Mouse (Mus musculus) midbrain, embryonic 12.5 days (tissue): ENCODE data around the gene BC107364. TPM values are rescaled to one million over a fixed set of nuclear protein-coding genes. Genes with fewer than 3 reads are reported as not detected.
"Not testable (repeated sequence)": the region's sequence is repeated elsewhere in the genome, so short reads cannot be mapped to it uniquely, and the experiment has no call there.

Experiments
- ATAC-seq: fragments of 200-750 bp; cut with Nextera tagmentation; 2 replicates; pipeline ENCODE4 v1.8.0; 2017; ENCODE audit warnings: low read depth, moderate TSS enrichment, moderate library complexity; ENCODE audit not compliant: low FRiP score
- H3K27ac ChIP-seq: fragments of 300-500 bp; sonication (generic); replicated peaks from 2 replicates; pipeline ENCODE4 v1.5.1; 2016; ENCODE audit warnings: mild to moderate bottlenecking
- H3K27me3 ChIP-seq: fragments of 300-500 bp; sonication (generic); 2 replicates; pipeline ENCODE4 v1.6.1; 2016; ENCODE audit warnings: mild to moderate bottlenecking
- H3K36me3 ChIP-seq: fragments of 300-500 bp; sonication (generic); 2 replicates; pipeline ENCODE4 v1.6.1; 2016
- H3K4me1 ChIP-seq: fragments of 300-500 bp; sonication (generic); 2 replicates; pipeline ENCODE4 v1.6.1; 2016
- H3K4me2 ChIP-seq: fragments of 300-500 bp; sonication (generic); replicated peaks from 2 replicates; pipeline ENCODE4 v1.6.1; 2016; ENCODE audit warnings: mild to moderate bottlenecking, moderate library complexity
- H3K4me3 ChIP-seq: fragments of 300-500 bp; sonication (generic); 2 replicates; pipeline ENCODE4 v1.5.1; 2016; ENCODE audit warnings: mild to moderate bottlenecking
- H3K9ac ChIP-seq: fragments of 300-500 bp; sonication (generic); replicated peaks from 2 replicates; pipeline ENCODE4 v1.6.1; 2016; ENCODE audit warnings: mild to moderate bottlenecking, moderate library complexity
- H3K9me3 ChIP-seq: fragments of 300-500 bp; sonication (generic); 2 replicates; pipeline ENCODE4 v1.6.1; 2016; ENCODE audit warnings: mild to moderate bottlenecking
- WGBS: fragments of 180-500 bp; shearing (Covaris S2); methylation state at CpG from one replicate; pipeline ENCODE4 v1.1.7; 2016; 5-methylcytosine and 5-hydroxymethylcytosine counted together
- polyA plus RNA-seq: library from polyadenylated mRNA; unstranded; fragments of >200 nt; fragmentation: Nextera tagmentation; extraction: Ambion mirVana; gene quantifications from 2 replicates; pipeline ENCODE4 v1.2.1, GENCODE M21; 2016

Gene BC107364
- polyA plus RNA-seq, 1 experiment from 2014 or later = not detected

- ATAC-seq = no peak
- no peaks in the 10 kb centered on the region for H3K9me3 ChIP-seq
- no peak overlapping the region for H3K9ac ChIP-seq
- peaks cover 10% of the 10 kb centered on the region for H3K27me3 ChIP-seq
- H3K4me2 ChIP-seq = no peak overlapping the region
- H3K4me3 ChIP-seq = no peak overlapping the region
- WGBS = 91% methylated on average over 6 of the region's 6 CpGs
- 0 out of 2 replicates have a peak, but pooled peaks cover 4% of the 10 kb centered on the region for H3K4me1 ChIP-seq
- no peak overlapping the region for H3K27ac ChIP-seq
- H3K36me3 ChIP-seq = no peaks in the 10 kb centered on the region
These were observed 35.5 kb downstream of the BC107364 start for GRCm38 (mm10) chr3:96416595-96416994.

GRCm38 (mm10) chr3:96416056-96416455, 36.0 kb downstream of the BC107364 start:
- 87% methylated on average over 2 of the region's 2 CpGs for WGBS
- Histone ChIP-seq H3K27me3 (peaks cover 15% of the 10 kb centered on the region), H3K9me3 (no peaks in the 10 kb centered on the region), H3K36me3 (no peaks in the 10 kb centered on the region), H3K4me2 (no peak overlapping the region), H3K4me3 (no peak overlapping the region), H3K9ac (no peak overlapping the region), H3K27ac (no peak overlapping the region), H3K4me1 (0 out of 2 replicates have a peak, but pooled peaks cover 4% of the 10 kb centered on the region)
- no peak for ATAC-seq

GRCm38 (mm10) chr3:96414951-96415327, 37.2 kb downstream of the BC107364 start:
- 0 out of 2 replicates have a peak, but pooled peaks cover 4% of the 10 kb centered on the region for H3K4me1 ChIP-seq
- no peak overlapping the region for H3K9ac ChIP-seq
- H3K36me3 ChIP-seq = no peaks in the 10 kb centered on the region
- H3K27me3 ChIP-seq = peaks cover 26% of the 10 kb centered on the region
- H3K27ac ChIP-seq = no peak overlapping the region
- no peaks in the 10 kb centered on the region for H3K9me3 ChIP-seq
- H3K4me3 ChIP-seq = peak overlapping the region; percentile 75
- H3K4me2 ChIP-seq = peak overlapping the region; percentile 74
- no peak for ATAC-seq
- 35% methylated on average over 7 of the region's 7 CpGs for WGBS

DNA sequence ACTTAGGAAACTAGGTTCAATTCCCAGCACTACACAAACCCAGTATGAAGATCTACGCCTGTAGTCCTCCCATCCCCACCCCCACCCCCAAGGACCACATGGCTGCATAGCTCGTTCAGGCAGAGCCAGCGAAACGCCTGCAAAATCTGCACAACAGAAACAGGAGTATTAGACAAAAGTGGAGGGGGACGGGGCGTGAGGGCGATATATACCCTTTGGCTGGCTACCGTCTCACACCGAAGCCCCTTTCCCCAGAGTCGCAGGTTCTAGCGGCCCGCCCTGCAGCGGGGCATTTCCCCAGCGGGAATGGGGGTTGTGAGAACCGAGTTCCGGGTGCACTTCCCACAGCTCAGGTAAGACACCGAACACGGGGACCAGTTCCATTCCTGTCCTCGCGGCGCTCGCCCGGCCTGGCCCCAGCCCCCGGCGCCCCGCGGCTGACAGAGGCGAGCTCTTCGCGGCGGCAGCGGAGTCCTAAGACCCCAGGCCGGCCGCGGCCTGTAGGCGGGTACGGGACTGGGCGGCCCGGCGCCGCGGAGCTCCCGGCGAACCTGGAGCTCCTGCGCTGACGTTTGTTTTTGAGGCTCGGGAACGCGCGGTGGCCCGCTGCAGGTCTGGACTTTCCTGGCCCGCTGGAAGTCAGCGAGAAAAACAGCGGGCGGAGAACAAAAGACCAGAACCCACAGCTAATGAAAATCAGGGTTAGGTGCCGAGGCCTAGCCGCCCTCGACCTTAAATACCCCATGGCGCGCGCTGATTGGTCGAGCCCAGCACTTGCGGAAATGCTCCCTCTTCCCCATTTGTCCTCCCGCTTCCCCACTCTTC, 37.8 kb downstream of the BC107364 start:
- peak overlapping the region; percentile 74 for H3K4me2 ChIP-seq
- peak; percentile 89 for ATAC-seq
- no peaks in the 10 kb centered on the region for H3K9me3 ChIP-seq
- peak overlapping the region; percentile 75 for H3K4me3 ChIP-seq
- WGBS = under 1% methylated on average over 64 of the region's 64 CpGs
- H3K36me3 ChIP-seq = no peaks in the 10 kb centered on the region
- peak overlapping the region; percentile 91 for H3K27ac ChIP-seq
- peaks cover 32% of the 10 kb centered on the region for H3K27me3 ChIP-seq
- H3K9ac ChIP-seq = peak overlapping the region; percentile 96
- 0 out of 2 replicates have a peak, but pooled peaks cover 7% of the 10 kb centered on the region for H3K4me1 ChIP-seq

DNA sequence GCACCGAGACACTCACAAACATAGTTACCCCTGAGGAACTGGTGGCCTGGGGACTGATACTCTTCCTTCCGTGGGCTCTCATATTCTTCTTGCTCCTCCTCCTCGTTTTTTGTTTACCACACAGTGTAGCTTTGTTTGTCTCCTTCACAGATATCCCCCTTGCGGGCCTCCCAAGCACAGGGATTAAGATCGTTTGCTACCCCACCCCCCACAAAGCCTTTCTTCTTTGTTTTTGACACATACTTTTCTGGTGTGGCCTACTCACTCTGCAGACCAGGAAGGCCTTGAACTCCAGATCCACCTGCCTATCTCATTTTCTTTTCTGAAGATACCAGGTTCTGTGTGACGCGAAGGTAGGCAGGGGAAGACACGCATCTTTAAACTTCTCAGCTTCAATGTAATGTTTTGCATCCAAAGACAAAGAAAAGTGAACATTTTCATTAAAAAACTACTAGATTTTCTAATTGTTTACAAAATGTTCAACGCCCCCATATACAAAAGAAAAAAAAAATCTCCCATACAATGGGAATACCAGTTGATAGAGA, 38.5 kb downstream of the BC107364 start:
- no peak overlapping the region for H3K27ac ChIP-seq
- H3K4me2 ChIP-seq = peak overlapping the region; percentile 74
- ATAC-seq = no peak
- H3K27me3 ChIP-seq = peaks cover 39% of the 10 kb centered on the region
- peak overlapping the region; percentile 96 for H3K9ac ChIP-seq
- H3K4me1 ChIP-seq = 0 out of 2 replicates have a peak, but pooled peaks cover 9% of the 10 kb centered on the region
- no peaks in the 10 kb centered on the region for H3K9me3 ChIP-seq
- 37% methylated on average over 9 of the region's 9 CpGs for WGBS
- no peaks in the 10 kb centered on the region for H3K36me3 ChIP-seq
- peak overlapping the region; percentile 75 for H3K4me3 ChIP-seq

GRCm38 (mm10) chr3:96411821-96412220, 40.3 kb downstream of the BC107364 start:
- H3K36me3 ChIP-seq = no peaks in the 10 kb centered on the region
- no peak for ATAC-seq
- H3K27me3 ChIP-seq = peaks cover 54% of the 10 kb centered on the region
- 0 out of 2 replicates have a peak, but pooled peaks cover 9% of the 10 kb centered on the region for H3K4me1 ChIP-seq
- H3K9ac ChIP-seq = no peak overlapping the region
- H3K9me3 ChIP-seq = no peaks in the 10 kb centered on the region
- no peak overlapping the region for H3K4me3 ChIP-seq
- 72% methylated on average over 3 of the region's 3 CpGs for WGBS
- no peak overlapping the region for H3K4me2 ChIP-seq
- no peak overlapping the region for H3K27ac ChIP-seq

GRCm38 (mm10) chr3:96410966-96411365, 41.1 kb downstream of the BC107364 start:
- Histone ChIP-seq H3K4me1 (0 out of 2 replicates have a peak, but pooled peaks cover 9% of the 10 kb centered on the region), H3K9me3 (0 out of 2 replicates have a peak, but pooled peaks cover 1% of the 10 kb centered on the region), H3K36me3 (no peaks in the 10 kb centered on the region), H3K4me3 (no peak overlapping the region), H3K4me2 (no peak overlapping the region), H3K27ac (no peak overlapping the region), H3K9ac (no peak overlapping the region), H3K27me3 (peaks cover 62% of the 10 kb centered on the region)
- no peak for ATAC-seq
- WGBS = 86% methylated on average over 5 of the region's 5 CpGs

- no peak overlapping the region for H3K27ac ChIP-seq
- H3K4me2 ChIP-seq = peak overlapping the region; percentile 21
- peaks cover 74% of the 10 kb centered on the region for H3K27me3 ChIP-seq
- H3K4me3 ChIP-seq = peak overlapping the region; percentile 15; the same call in 1 of the 2 replicates
- 0 out of 2 replicates have a peak, but pooled peaks cover 9% of the 10 kb centered on the region for H3K4me1 ChIP-seq
- WGBS = 3% methylated on average over 31 of the region's 31 CpGs
- no peak overlapping the region for H3K9ac ChIP-seq
- H3K36me3 ChIP-seq = no peaks in the 10 kb centered on the region
- no peak for ATAC-seq
- H3K9me3 ChIP-seq = 0 out of 2 replicates have a peak, but pooled peaks cover 6% of the 10 kb centered on the region
These were observed 42.3 kb downstream of the BC107364 start for GRCm38 (mm10) chr3:96409701-96410246.

DNA sequence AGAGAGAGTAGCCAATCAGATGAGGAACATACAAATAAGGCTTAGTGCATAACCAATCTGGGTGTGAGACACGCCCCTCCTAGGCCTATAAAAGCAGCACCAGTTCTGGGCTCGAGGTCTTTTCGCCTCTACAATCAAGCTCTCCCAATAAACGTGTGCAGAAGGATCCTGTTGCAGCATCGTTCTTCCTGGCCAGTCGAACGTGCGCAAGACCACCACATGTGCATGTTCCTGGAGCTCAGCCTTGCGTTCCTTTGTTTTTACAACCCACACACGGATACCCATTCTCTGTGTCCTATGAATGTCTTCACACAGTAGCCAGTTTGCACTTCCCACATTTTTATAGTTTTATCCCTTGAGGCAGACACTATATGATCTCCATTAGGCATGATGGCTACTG, 44.0 kb downstream of the BC107364 start:
- H3K27ac ChIP-seq, ATAC-seq, H3K4me2 ChIP-seq, H3K36me3 ChIP-seq, H3K9me3 ChIP-seq, H3K9ac ChIP-seq, H3K4me3 ChIP-seq: not testable (repeated sequence)
- Histone ChIP-seq H3K4me1 (peaks cover 12% of the 10 kb centered on the region), H3K27me3 (peaks cover 91% of the 10 kb centered on the region)
- 91% methylated on average over 10 of the region's 10 CpGs for WGBS

- 64% methylated on average over 32 of the region's 32 CpGs for WGBS
- H3K27me3 ChIP-seq = peaks cover 92% of the 10 kb centered on the region
- H3K27ac ChIP-seq = no peak overlapping the region
- peaks cover 17% of the 10 kb centered on the region for H3K4me1 ChIP-seq
- H3K36me3 ChIP-seq = no peaks in the 10 kb centered on the region
- H3K4me2 ChIP-seq = no peak overlapping the region
- ATAC-seq = no peak
- no peak overlapping the region for H3K9ac ChIP-seq
- H3K4me3 ChIP-seq = no peak overlapping the region
- H3K9me3 ChIP-seq = 0 out of 2 replicates have a peak, but pooled peaks cover 6% of the 10 kb centered on the region
These were observed 46.3 kb downstream of the BC107364 start for GRCm38 (mm10) chr3:96405541-96406503.

DNA sequence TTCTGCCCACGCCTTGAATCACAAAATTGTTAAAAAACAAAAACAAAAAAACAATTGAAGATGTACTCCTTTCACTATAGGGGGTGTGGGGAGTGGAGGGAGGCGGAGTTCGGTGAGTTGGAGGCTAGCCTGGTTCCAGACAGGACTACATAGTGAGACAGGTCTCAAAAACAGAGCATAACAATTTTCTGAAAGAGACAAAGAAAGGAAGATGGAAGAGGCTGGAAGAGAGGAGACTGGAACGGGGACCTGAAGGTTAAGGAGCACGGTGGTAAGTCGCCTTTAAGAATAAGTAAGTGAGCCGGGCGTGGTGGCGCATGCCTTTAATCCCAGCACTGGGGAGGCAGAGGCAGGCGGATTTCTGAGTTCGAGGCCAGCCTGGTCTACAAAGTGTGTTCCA, 47.1 kb downstream of the BC107364 start:
- H3K4me3 ChIP-seq = no peak overlapping the region
- peaks cover 17% of the 10 kb centered on the region for H3K4me1 ChIP-seq
- 0 out of 2 replicates have a peak overlapping the region, but pooled peaks have one; percentile 41 for H3K4me2 ChIP-seq
- WGBS = 33% methylated on average over 10 of the region's 11 CpGs
- no peak for ATAC-seq
- no peak overlapping the region for H3K9ac ChIP-seq
- H3K27me3 ChIP-seq = peaks cover 92% of the 10 kb centered on the region
- H3K9me3 ChIP-seq = 0 out of 2 replicates have a peak, but pooled peaks cover 6% of the 10 kb centered on the region
- no peaks in the 10 kb centered on the region for H3K36me3 ChIP-seq
- no peak overlapping the region for H3K27ac ChIP-seq
